Mouse (Mus musculus) neural tube, embryonic 13.5 days (tissue): ENCODE results near the gene Tgfa. TPM values are rescaled to one million over a fixed set of nuclear protein-coding genes. Genes with fewer than 3 reads are reported as not detected.

Experiments
- ATAC-seq: fragments of 200-750 bp; cut with Nextera tagmentation; 2 replicates; pipeline ENCODE4 v1.8.0; 2017; ENCODE audit warnings: low read depth, mild to moderate bottlenecking, moderate TSS enrichment, moderate library complexity
- H3K27ac ChIP-seq: fragments of 300-500 bp; sonication (generic); replicated peaks from 2 replicates; pipeline ENCODE4 v1.5.1; 2015; ENCODE audit warnings: moderate library complexity, mild to moderate bottlenecking, inconsistent platforms
- H3K27me3 ChIP-seq: fragments of 300-500 bp; sonication (generic); 2 replicates; pipeline ENCODE4 v1.6.1; 2015; ENCODE audit warnings: mild to moderate bottlenecking, inconsistent platforms
- H3K36me3 ChIP-seq: fragments of 300-500 bp; sonication (generic); 2 replicates; pipeline ENCODE4 v1.6.1; 2015; ENCODE audit warnings: mild to moderate bottlenecking, inconsistent platforms
- H3K4me1 ChIP-seq: fragments of 300-500 bp; sonication (generic); replicated peaks from 2 replicates; pipeline ENCODE4 v1.6.1; 2015; ENCODE audit warnings: inconsistent platforms
- H3K4me2 ChIP-seq: fragments of 300-500 bp; sonication (generic); 2 replicates; pipeline ENCODE4 v1.6.1; 2015; ENCODE audit warnings: inconsistent platforms, mild to moderate bottlenecking, moderate library complexity
- H3K4me3 ChIP-seq: fragments of 300-500 bp; sonication (generic); 2 replicates; pipeline ENCODE4 v1.5.1; 2015; ENCODE audit warnings: mild to moderate bottlenecking, inconsistent platforms
- H3K9ac ChIP-seq: fragments of 300-500 bp; sonication (generic); 2 replicates; pipeline ENCODE4 v1.6.1; 2015; ENCODE audit warnings: moderate library complexity, mild to moderate bottlenecking, inconsistent platforms
- H3K9me3 ChIP-seq: fragments of 300-500 bp; sonication (generic); 2 replicates; pipeline ENCODE4 v1.6.1; 2016; ENCODE audit warnings: inconsistent platforms
- WGBS: fragments of 180-500 bp; shearing (Covaris S2); methylation state at CpG from one replicate; pipeline ENCODE4 v1.1.7; 2015; 5-methylcytosine and 5-hydroxymethylcytosine counted together
- polyA plus RNA-seq: library from polyadenylated mRNA; unstranded; fragments of >200 nt; fragmentation: Nextera tagmentation; extraction: Ambion mirVana; gene quantifications from 2 replicates; pipeline ENCODE4 v1.2.1, GENCODE M21; 2015

Tgfa gene
- polyA plus RNA-seq, 1 experiment from 2014 or later, result 9.7 TPM

GRCm38 (mm10) chr6:86212871-86213640 lies 18.0 kb downstream of the Tgfa start:
- no peak for ATAC-seq
- no peak overlapping the region for H3K9ac ChIP-seq
- no peak overlapping the region for H3K4me3 ChIP-seq
- H3K27me3 ChIP-seq, result no peaks in the 10 kb centered on the region
- H3K4me2 ChIP-seq, result no peak overlapping the region
- H3K9me3 ChIP-seq, result no peaks in the 10 kb centered on the region
- H3K4me1 ChIP-seq, result 0 out of 2 replicates have a peak, but pooled peaks cover 6% of the 10 kb centered on the region
- no peaks in the 10 kb centered on the region for H3K36me3 ChIP-seq
- 82% methylated on average over 3 of the region's 3 CpGs for WGBS
- no peak overlapping the region for H3K27ac ChIP-seq

- H3K27ac ChIP-seq, result no peak overlapping the region
- H3K4me2 ChIP-seq, result no peak overlapping the region
- 84% methylated on average over 2 of the region's 2 CpGs for WGBS
- H3K9me3 ChIP-seq, result no peaks in the 10 kb centered on the region
- H3K4me3 ChIP-seq, result no peak overlapping the region
- H3K9ac ChIP-seq, result no peak overlapping the region
- no peak for ATAC-seq
- H3K4me1 ChIP-seq, result no peaks in the 10 kb centered on the region
- H3K36me3 ChIP-seq, result no peaks in the 10 kb centered on the region
- H3K27me3 ChIP-seq, result no peaks in the 10 kb centered on the region
Observed at GRCm38 (mm10) chr6:86218066-86218465, 23.0 kb downstream of the Tgfa start.

GRCm38 (mm10) chr6:86218739-86219138 lies 23.7 kb downstream of the Tgfa start:
- H3K36me3 ChIP-seq, result no peaks in the 10 kb centered on the region
- WGBS, result 88% methylated on average over 4 of the region's 4 CpGs

GRCm38 (mm10) chr6:86219494-86219893 lies 24.5 kb downstream of the Tgfa start:
- no peak for ATAC-seq

More at GRCm38 (mm10) chr6:86218739-86219138, 23.7 kb downstream of the Tgfa start:
- H3K4me1 ChIP-seq, result no peaks in the 10 kb centered on the region
- no peaks in the 10 kb centered on the region for H3K9me3 ChIP-seq
- no peak overlapping the region for H3K4me3 ChIP-seq
- no peak overlapping the region for H3K9ac ChIP-seq
- no peak overlapping the region for H3K4me2 ChIP-seq
- H3K27me3 ChIP-seq, result no peaks in the 10 kb centered on the region
- H3K27ac ChIP-seq, result no peak overlapping the region
- no peak for ATAC-seq

GRCm38 (mm10) chr6:86220171-86220570 lies 25.1 kb downstream of the Tgfa start:
- 79% methylated on average over 4 of the region's 4 CpGs for WGBS
- no peak for ATAC-seq
- Histone ChIP-seq H3K4me1 (no peaks in the 10 kb centered on the region), H3K36me3 (no peaks in the 10 kb centered on the region), H3K9ac (no peak overlapping the region), H3K9me3 (no peaks in the 10 kb centered on the region), H3K27me3 (no peaks in the 10 kb centered on the region), H3K4me3 (no peak overlapping the region), H3K4me2 (no peak overlapping the region), H3K27ac (no peak overlapping the region)

More at GRCm38 (mm10) chr6:86219494-86219893, 24.5 kb downstream of the Tgfa start:
- Histone ChIP-seq H3K36me3 (no peaks in the 10 kb centered on the region), H3K4me1 (no peaks in the 10 kb centered on the region), H3K4me2 (no peak overlapping the region), H3K27ac (no peak overlapping the region), H3K9ac (no peak overlapping the region), H3K27me3 (no peaks in the 10 kb centered on the region), H3K9me3 (no peaks in the 10 kb centered on the region), H3K4me3 (no peak overlapping the region)
- WGBS, result 80% methylated on average over 5 of the region's 5 CpGs

GRCm38 (mm10) chr6:86222381-86222780 lies 27.4 kb downstream of the Tgfa start:
- no peak overlapping the region for H3K4me3 ChIP-seq
- no peaks in the 10 kb centered on the region for H3K9me3 ChIP-seq
- H3K27me3 ChIP-seq, result no peaks in the 10 kb centered on the region
- no peak overlapping the region for H3K27ac ChIP-seq
- H3K36me3 ChIP-seq, result no peaks in the 10 kb centered on the region
- ATAC-seq, result no peak
- WGBS, result 37% methylated on average over 7 of the region's 7 CpGs
- no peaks in the 10 kb centered on the region for H3K4me1 ChIP-seq
- H3K4me2 ChIP-seq, result no peak overlapping the region
- H3K9ac ChIP-seq, result no peak overlapping the region

GRCm38 (mm10) chr6:86225604-86226003 lies 30.6 kb downstream of the Tgfa start:
- no peaks in the 10 kb centered on the region for H3K9me3 ChIP-seq
- no peak overlapping the region for H3K4me3 ChIP-seq
- no peaks in the 10 kb centered on the region for H3K36me3 ChIP-seq
- H3K9ac ChIP-seq, result no peak overlapping the region
- H3K27ac ChIP-seq, result no peak overlapping the region
- no peaks in the 10 kb centered on the region for H3K4me1 ChIP-seq
- ATAC-seq, result no peak
- H3K27me3 ChIP-seq, result no peaks in the 10 kb centered on the region
- no peak overlapping the region for H3K4me2 ChIP-seq

- H3K4me3 ChIP-seq, result no peak overlapping the region
- no peak overlapping the region for H3K27ac ChIP-seq
- H3K4me1 ChIP-seq, result no peaks in the 10 kb centered on the region
- H3K9me3 ChIP-seq, result no peaks in the 10 kb centered on the region
- H3K4me2 ChIP-seq, result no peak overlapping the region
- WGBS, result 92% methylated on average over 5 of the region's 5 CpGs
- H3K27me3 ChIP-seq, result no peaks in the 10 kb centered on the region
- no peak for ATAC-seq
- no peaks in the 10 kb centered on the region for H3K36me3 ChIP-seq
- H3K9ac ChIP-seq, result no peak overlapping the region
Observed at GRCm38 (mm10) chr6:86232367-86232766, 37.3 kb downstream of the Tgfa start.

- 38% methylated on average over 13 of the region's 13 CpGs for WGBS
- Histone ChIP-seq H3K9me3 (no peaks in the 10 kb centered on the region), H3K4me2 (no peak overlapping the region), H3K36me3 (no peaks in the 10 kb centered on the region), H3K4me1 (no peaks in the 10 kb centered on the region), H3K9ac (no peak overlapping the region), H3K27me3 (no peaks in the 10 kb centered on the region), H3K27ac (no peak overlapping the region), H3K4me3 (no peak overlapping the region)
- ATAC-seq, result no peak
Observed at GRCm38 (mm10) chr6:86233512-86234430, 38.7 kb downstream of the Tgfa start.

- Histone ChIP-seq H3K4me1 (peaks cover 7% of the 10 kb centered on the region; the same call in 1 of the 2 replicates), H3K9ac (no peak overlapping the region), H3K9me3 (no peaks in the 10 kb centered on the region), H3K4me3 (no peak overlapping the region), H3K27me3 (no peaks in the 10 kb centered on the region), H3K27ac (no peak overlapping the region), H3K4me2 (no peak overlapping the region), H3K36me3 (no peaks in the 10 kb centered on the region)
- WGBS, result 19% methylated on average over 3 of the region's 3 CpGs
- no peak for ATAC-seq
Observed at GRCm38 (mm10) chr6:86244866-86245265, 49.8 kb downstream of the Tgfa start.

GRCm38 (mm10) chr6:86245965-86246364 lies 50.9 kb downstream of the Tgfa start:
- Histone ChIP-seq H3K9me3 (no peaks in the 10 kb centered on the region), H3K4me1 (peaks cover 7% of the 10 kb centered on the region), H3K4me2 (no peak overlapping the region), H3K27me3 (no peaks in the 10 kb centered on the region), H3K36me3 (no peaks in the 10 kb centered on the region), H3K27ac (no peak overlapping the region), H3K4me3 (no peak overlapping the region), H3K9ac (no peak overlapping the region)
- WGBS, result 39% methylated on average over 4 of the region's 4 CpGs
- ATAC-seq, result no peak

- WGBS, result 67% methylated on average over 1 of the region's 1 CpGs
- H3K4me2 ChIP-seq, result no peak overlapping the region
- no peak overlapping the region for H3K9ac ChIP-seq
- no peak overlapping the region for H3K27ac ChIP-seq
- H3K36me3 ChIP-seq, result no peaks in the 10 kb centered on the region
- no peak for ATAC-seq
- no peak overlapping the region for H3K4me3 ChIP-seq
- H3K9me3 ChIP-seq, result no peaks in the 10 kb centered on the region
- no peaks in the 10 kb centered on the region for H3K27me3 ChIP-seq
- peaks cover 7% of the 10 kb centered on the region for H3K4me1 ChIP-seq
Observed at GRCm38 (mm10) chr6:86248562-86248961, 53.5 kb downstream of the Tgfa start.
